Mouse (Mus musculus): Measurements from ENCODE around the gene Slc25a4.

The Slc25a4 gene

DNA sequence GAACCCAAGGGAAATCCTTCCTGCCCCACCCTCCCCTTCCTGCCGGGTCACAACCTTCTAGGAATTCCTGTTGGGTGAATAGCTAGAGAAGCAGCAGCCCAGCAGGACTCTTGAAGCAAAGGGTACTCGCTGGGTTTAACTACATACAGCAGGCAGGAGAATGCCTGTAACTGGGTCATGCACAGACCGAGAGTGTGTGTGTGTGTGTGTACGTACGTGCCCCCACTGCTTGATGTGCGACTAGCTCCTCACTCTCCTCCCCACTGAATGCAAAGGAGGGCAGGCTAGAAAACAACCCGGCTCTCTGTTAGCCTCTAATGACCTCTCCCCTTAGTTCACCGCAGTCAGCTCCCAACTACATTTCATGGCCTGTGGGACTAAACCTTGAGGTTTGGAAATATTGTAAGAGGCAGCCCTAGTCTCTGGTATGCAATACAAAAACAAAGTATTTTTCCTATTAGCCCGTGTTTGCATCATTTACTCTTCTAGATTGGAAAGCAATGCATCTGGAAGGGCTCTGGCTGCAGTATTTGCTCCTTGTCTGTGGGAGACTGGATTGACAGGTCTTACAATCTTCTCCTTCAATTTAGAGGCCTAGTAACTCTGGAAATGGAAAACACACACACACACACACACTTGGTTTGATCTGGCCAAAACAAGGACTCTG is 6.0 kb downstream of the Slc25a4 start:
- no peak for DNase-seq (ENCODE audit: low spot score in 2 of 2)

DNA sequence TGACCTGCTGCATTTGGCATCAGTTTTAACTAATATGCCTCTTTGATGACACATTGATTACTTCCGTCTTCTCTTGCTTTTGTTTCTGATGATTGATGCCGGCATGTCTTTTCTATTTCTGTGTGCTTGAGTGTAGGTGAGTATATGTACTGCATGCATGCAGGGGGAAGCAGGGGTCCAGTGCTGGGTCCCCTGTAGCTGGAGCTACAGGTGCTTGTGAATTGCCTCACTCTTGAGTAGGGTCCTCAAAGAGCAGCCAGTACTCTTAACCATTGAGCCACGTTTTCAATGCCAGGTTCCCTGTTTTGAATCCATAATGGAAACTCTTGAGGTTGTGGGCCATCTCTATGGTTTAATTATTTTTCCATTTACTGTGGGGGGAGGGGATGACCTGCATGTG is 6.8 kb downstream of the Slc25a4 start:
- DNase-seq (ENCODE audit: low spot score in 2 of 2), result no peak

DNA sequence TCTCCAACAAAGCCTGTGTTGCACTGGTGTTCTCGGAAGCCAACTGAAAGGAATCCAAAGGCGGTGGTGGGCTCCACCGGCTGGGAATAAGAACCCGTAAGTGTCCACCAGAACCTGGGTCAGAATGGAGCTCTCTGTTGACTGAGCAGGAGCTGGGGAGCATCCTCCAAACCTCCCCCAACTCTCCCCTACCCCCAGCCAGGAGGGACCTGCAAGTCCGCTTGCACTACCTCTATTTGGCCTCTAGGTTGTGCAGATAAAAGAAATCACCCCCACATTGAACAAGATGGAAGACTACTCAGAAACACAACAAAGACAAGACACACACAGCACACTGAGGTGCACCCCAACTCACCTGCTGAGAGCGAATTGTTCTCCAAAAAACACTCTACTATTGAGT is 8.7 kb downstream of the Slc25a4 start:
- no peak for DNase-seq (ENCODE audit: low spot score in 2 of 2)

DNA sequence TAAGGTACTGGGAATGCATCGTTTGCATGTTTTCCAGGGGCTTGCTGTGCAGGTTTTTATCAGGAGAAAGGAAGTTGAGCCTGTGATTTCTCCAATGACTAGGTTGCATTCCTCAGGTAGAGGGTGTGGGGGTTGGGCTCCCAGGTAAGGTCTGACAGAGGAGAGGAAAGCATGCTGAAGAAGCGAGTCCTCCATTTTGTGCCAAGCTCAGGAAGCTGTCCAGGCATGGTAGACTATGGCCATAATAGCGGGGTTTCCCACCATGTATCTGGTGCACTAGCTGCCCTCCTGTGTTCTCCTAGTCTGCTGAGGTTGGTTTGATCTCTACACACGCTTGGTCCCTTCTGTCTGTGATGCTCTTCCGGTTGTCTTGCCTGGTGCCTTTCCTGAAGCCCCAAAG is 13.4 kb downstream of the Slc25a4 start:
- no peak for DNase-seq (ENCODE audit: low spot score in 2 of 2)

DNA sequence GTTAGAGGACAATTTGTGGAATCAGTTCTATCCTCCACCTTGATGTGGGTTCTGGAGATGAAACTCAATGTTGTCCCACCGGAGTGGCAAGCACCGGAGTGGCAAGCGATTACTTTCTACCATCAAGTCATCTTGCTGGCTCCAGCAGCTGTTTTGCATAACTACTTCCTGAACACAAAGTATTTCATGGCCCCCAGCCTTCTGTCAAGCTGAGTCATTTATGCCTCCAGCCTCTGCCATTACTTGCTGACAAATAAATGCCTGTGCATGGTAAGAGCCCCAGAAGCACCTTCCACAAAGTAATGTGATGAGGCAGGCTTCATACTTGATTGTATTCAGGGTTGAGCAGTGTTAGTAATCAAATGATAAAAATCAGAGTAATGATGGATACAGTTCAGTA is 14.2 kb downstream of the Slc25a4 start:
- no peak for DNase-seq (ENCODE audit: low spot score in 2 of 2)

DNA sequence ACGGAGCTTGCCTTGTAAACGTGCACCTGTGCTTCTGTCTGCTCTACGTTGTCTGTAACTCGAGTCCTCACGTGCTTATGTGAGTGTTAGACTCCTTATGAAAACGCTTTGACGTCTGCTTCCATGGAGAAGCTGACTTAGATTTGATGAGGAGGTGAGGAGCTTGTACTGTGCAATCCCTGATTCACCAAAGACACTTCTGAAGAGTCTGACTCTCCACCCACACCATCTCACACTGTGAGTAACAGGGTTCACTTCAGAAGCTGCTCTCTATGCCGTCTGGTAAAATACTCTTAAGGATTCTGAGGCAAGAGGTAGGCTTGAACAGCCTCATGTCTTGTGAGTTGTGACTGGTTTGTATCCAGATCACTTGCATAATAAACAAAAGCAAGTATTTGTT is 18.0 kb downstream of the Slc25a4 start:
- DNase-seq (ENCODE audit: low spot score in 2 of 2), result no peak

DNA sequence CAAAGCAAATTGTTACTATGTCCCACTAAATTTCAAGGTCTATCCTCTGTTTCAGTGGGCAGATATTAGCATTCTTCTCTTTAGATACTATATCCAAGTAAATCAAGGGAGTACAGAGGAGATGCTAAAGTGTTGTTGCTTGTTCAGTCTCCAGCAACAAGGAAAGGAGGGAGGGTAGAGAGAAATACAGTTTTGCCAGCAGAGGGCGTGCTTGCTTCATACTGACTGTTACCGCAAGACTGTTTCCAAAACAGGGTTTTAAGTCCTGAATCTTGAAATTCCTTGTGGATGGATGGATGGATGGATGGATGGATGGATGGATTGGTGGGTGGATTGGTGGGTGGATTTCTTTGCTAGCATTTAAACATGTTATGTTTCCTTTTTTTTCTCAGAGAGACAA is 25.7 kb downstream of the Slc25a4 start:
- DNase-seq (ENCODE audit: low spot score in 2 of 2), result peak in 1 of 2 experiments; percentile 54

DNA sequence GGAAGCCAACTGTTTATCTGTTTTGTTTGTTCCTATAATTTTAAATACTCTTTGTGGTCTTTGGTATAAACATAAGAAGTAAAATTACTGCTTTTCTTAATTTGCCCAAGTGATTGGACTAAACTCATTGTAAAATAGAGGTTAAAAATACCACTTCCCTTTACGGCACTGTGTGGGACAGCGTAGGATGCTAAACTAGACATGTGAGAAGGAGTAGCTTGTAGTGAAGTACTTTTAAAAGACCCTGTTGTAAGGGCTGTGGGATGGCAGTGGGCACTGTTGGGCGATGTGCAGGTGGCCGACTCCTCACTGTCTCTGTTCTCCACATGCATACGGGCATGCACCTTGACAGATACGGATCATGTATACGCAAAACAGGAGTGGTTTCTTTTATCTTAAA is 30.9 kb downstream of the Slc25a4 start:
- no peak for DNase-seq (ENCODE audit: low spot score in 2 of 2)

DNA sequence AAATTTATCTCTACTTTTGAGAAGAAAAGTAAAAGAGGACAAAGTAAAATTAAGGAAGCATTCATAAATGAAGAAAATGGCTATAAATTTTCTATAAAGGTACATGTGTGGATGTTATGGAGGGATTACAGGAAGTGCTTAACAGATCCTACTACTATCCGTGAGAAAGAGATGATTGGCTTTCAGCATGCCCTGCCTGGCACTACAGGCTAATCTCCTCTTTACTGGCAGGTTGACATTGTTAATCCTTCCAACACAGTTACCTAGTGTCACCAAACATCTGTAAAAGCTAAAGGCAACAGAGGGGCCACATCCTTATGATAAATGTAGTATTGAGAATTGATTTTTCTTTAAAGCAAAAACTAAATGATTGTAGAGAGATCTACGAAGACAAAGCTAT is 37.4 kb downstream of the Slc25a4 start:
- DNase-seq (ENCODE audit: low spot score in 2 of 2), result no peak

DNA sequence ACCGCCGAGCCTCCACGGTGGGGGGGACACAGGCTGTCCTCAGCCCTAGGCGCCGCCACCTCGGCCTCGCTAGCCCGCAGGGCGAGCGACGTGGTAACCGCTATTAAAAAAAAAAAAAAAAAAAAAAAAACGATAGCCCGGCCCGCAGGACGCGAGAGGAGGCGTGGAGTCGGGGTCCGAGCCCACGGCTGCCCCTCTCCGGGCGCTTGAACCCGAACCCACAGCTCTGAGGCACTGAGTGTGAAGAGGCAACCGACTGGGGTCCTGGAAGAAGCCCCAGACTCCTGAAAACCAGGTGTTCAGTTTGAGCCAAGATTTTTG is 47.3 kb downstream of the Slc25a4 start:
- no peak for DNase-seq (ENCODE audit: low spot score in 2 of 2)

DNA sequence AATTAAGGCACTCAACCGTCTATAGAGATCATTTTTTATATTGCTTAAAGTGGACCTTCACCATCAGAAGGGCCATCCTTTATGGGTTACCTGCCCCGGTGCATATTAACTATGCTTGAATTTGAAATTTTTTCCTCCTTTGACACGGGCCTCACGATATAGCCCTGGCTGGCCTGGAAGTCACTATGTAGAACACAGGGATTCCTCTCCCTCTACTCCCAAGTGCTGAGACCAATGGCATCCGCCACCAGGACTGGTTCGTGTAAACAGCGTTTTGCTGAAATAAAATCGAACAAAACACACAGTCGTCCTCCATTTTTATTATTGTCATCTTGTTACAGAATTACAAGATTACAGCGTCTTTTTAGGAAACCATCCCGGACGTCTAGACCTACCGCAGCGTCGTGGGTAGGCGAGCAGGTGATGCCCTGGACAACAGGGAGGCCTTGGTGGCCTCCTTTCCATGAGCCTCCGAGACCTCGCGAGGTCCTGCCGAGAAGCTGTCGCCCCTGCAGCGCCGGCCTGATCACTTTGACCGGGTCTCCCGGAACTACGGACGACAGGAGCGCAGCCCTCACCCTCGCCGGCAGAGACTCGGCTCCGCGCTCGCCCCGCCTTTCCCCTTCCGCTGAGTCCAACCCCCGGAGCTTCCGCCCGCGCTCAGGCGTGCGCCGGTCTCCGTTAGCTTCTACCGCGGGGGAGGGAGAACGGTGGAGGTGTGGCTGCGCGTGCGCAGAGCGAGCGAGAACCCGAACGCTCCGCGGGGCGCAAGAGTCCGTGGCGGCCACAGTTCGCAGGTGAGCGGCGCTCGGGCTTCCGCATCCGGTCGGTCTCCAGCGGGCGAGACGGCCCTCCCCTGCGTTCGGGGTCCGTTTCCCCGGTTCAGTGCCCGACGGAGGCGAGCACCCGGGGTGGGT is 47.9 kb downstream of the Slc25a4 start:
- DNase-seq (ENCODE audit: low spot score in 2 of 2), result peak; percentile 96
